Mouse (Mus musculus): ENCODE data around the gene Gm28372.

DNA sequence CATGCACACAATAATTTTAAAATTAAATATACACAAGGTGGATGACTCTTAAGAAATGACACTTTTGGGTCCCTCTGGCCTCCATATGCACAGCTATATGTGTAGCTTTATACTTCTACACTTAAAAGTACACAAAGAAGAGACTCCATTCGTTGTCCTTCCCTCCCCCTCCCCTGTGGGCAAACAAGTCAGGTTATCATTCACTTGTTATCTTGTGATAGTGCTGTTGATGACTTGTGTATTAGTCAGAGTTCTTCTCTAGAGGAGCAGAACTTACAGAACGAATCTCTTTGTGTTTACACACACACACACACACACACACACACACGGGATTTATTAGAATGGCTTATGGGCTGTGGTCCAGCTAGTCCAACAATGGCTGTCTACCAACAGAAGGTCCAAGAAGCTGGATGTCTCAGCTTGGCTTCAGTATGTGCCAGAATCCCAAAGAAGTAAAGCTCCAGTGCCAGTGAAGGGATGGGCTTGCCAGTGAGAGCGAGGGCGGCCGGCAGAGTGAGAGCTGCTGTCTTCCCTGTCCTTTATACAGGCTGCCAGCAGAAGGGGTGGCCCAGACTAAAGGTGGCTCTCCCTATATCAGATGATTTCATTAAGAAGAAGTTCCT is 49.8 kb downstream of the Gm28372 start:
- no peak for TF ChIP-seq CTCF (IDR thresholded peaks at IDR 0.05; ENCODE audit: borderline replicate concordance, insufficient read depth, low read length)
- TF ChIP-seq POLR2A (IDR thresholded peaks at IDR 0.05; ENCODE audit: low read depth, low read length): no peak

Data from embryonic fibroblast, embryonic 13.5 days (primary cell).